Comparison of ENCODE assay signal across 29 mouse cellular contexts in genomic region chr11:16589085-16589680, GRCm38 (mm10).
DNase-seq lines count a peak whose midpoint lies in the region; ATAC-seq and TF ChIP-seq lines count a peak whose summit lies in the region.
"Had no signal": no experiment of that assay in that cellular context is flagged by ENCODE, and none has a peak within 500 bp of the region (broad histone marks: within the 10 kb centered on the region; RNA-seq: fewer than 3 reads in every experiment).

No protein-coding gene starts in this region.

- no peak overlapping the region for H3K27ac ChIP-seq in heart, adult 2 months
- no peak overlapping the region for H3K27ac ChIP-seq in liver, postnatal 0 days (ENCODE audit: low read depth)
- H3K27ac ChIP-seq in liver, embryonic 12.5 days, result no peak overlapping the region
- H3K27ac ChIP-seq: embryonic facial prominence, embryonic 13.5 days; forebrain, embryonic 10.5 days; forebrain, embryonic 15.5 days; heart, embryonic 13.5 days; hindbrain, embryonic 13.5 days; liver, embryonic 15.5 days; lung, embryonic 15.5 days; midbrain, embryonic 10.5 days; midbrain, embryonic 15.5 days; neural tube, embryonic 15.5 days; stomach, postnatal 0 days had no signal

- no peak for TF ChIP-seq EP300 in heart, adult 2 months (IDR thresholded peaks at IDR 0.05; ENCODE audit: insufficient read depth, low read depth, low read length)
- peak; percentile 58; the same call in 1 of the 2 replicates for TF ChIP-seq EP300 in liver, postnatal 0 days (IDR thresholded peaks at IDR 0.05; ENCODE audit: low read depth)

- intact Hi-C loops in heart, adult 2 months (cut with DNase I), result loop anchor here (5.0 kb wide), 1 partner anchor 358 kb away; no protein-coding TSS in a partner anchor
- intact Hi-C loops in heart, postnatal 25 days (cut with DNase I), result no loop called here

- DNase-seq in adrenal gland, postnatal 14 days, result peak; percentile 7
- no peak for DNase-seq in adrenal gland, postnatal 25 days
- DNase-seq in heart, adult 18-20 months, result peak; percentile 54 to 75
- DNase-seq in heart, adult 2 months, result no peak
- DNase-seq in liver, postnatal 0 days, result no peak
- DNase-seq in heart, postnatal 25 days (ENCODE audit: low spot score), result peak; percentile 2
- no peak for DNase-seq in spleen, postnatal 14 days (ENCODE audit: low spot score in 2 of 2)
- DNase-seq: cerebellum, adult 18-20 months; cerebellum, postnatal 10 days; kidney, adult 9 months; kidney, postnatal 10 days; layer of hippocampus, postnatal 36 days; left cerebral cortex, postnatal 4 days; right cerebral cortex, postnatal 25 days; spleen, adult 18-20 months had no signal

- H3K27me3 ChIP-seq in heart, adult 2 months (ENCODE audit: control insufficient read depth, insufficient read depth, low read length), result no peaks in the 10 kb centered on the region
- no peaks in the 10 kb centered on the region for H3K27me3 ChIP-seq in liver, postnatal 0 days (ENCODE audit: insufficient read depth, low read length)
- H3K27me3 ChIP-seq in liver, embryonic 12.5 days (replicated peaks), result no peaks in the 10 kb centered on the region
- H3K27me3 ChIP-seq: embryonic facial prominence, embryonic 13.5 days; forebrain, embryonic 15.5 days; heart, embryonic 13.5 days; hindbrain, embryonic 13.5 days; liver, embryonic 15.5 days; lung, embryonic 15.5 days; midbrain, embryonic 15.5 days; neural tube, embryonic 15.5 days; Patski had no signal

- WGBS in heart, adult 2 months, result 50% methylated on average over 4 of the region's 4 CpGs
- 52% methylated on average over 4 of the region's 4 CpGs for WGBS in liver, postnatal 0 days (ENCODE audit: insufficient replicate concordance)
- 52% methylated on average over 4 of the region's 4 CpGs for WGBS in liver, embryonic 12.5 days (ENCODE audit: insufficient replicate concordance)

- no peak overlapping the region for H3K9ac ChIP-seq in heart, adult 2 months (ENCODE audit: low read depth, low read length)
- no peak overlapping the region for H3K9ac ChIP-seq in liver, postnatal 0 days (replicated peaks)
- H3K9ac ChIP-seq in liver, embryonic 12.5 days, result no peak overlapping the region
- H3K9ac ChIP-seq: embryonic facial prominence, embryonic 13.5 days; forebrain, embryonic 15.5 days; heart, embryonic 13.5 days; hindbrain, embryonic 13.5 days; liver, embryonic 15.5 days; lung, embryonic 15.5 days; midbrain, embryonic 15.5 days; neural tube, embryonic 15.5 days had no signal

- H3K4me1 ChIP-seq in heart, adult 2 months (ENCODE audit: control insufficient read depth, insufficient read depth, low read length), result peaks cover 2% of the 10 kb centered on the region
- 0 out of 2 replicates have a peak, but pooled peaks cover 2% of the 10 kb centered on the region for H3K4me1 ChIP-seq in liver, postnatal 0 days (ENCODE audit: insufficient read depth)
- H3K4me1 ChIP-seq in liver, embryonic 12.5 days, result no peaks in the 10 kb centered on the region
- H3K4me1 ChIP-seq: liver, embryonic 15.5 days had no signal

- TF ChIP-seq POLR2A in heart, adult 2 months (IDR thresholded peaks at IDR 0.05; ENCODE audit: insufficient read depth, low read depth, low read length), result no peak

- peaks cover 2% of the 10 kb centered on the region; the same call in 1 of the 2 replicates for H3K36me3 ChIP-seq in heart, adult 2 months (ENCODE audit: control insufficient read depth, insufficient read depth, low read length)
- no peaks in the 10 kb centered on the region for H3K36me3 ChIP-seq in liver, postnatal 0 days (replicated peaks; ENCODE audit: insufficient read depth, low read length)
- no peaks in the 10 kb centered on the region for H3K36me3 ChIP-seq in liver, embryonic 12.5 days
- H3K36me3 ChIP-seq: embryonic facial prominence, embryonic 13.5 days; forebrain, embryonic 10.5 days; forebrain, embryonic 15.5 days; heart, embryonic 13.5 days; hindbrain, embryonic 13.5 days; liver, embryonic 15.5 days; lung, embryonic 15.5 days; midbrain, embryonic 10.5 days; midbrain, embryonic 15.5 days; neural tube, embryonic 15.5 days had no signal

- ATAC-seq in liver, postnatal 0 days, result no peak
- no peak for ATAC-seq in liver, embryonic 12.5 days
- ATAC-seq: forebrain, embryonic 15.5 days; intestine, postnatal 0 days; midbrain, embryonic 15.5 days; Patski had no signal

- no peak overlapping the region for H3K4me2 ChIP-seq in liver, postnatal 0 days (ENCODE audit: low read depth, low read length)
- H3K4me2 ChIP-seq in liver, embryonic 12.5 days, result no peak overlapping the region
- H3K4me2 ChIP-seq: embryonic facial prominence, embryonic 13.5 days; forebrain, embryonic 15.5 days; heart, embryonic 13.5 days; hindbrain, embryonic 13.5 days; liver, embryonic 15.5 days; lung, embryonic 15.5 days; midbrain, embryonic 15.5 days; neural tube, embryonic 15.5 days had no signal

- no peaks in the 10 kb centered on the region for H3K9me3 ChIP-seq in liver, postnatal 0 days (ENCODE audit: low read length)
- H3K9me3 ChIP-seq in liver, embryonic 12.5 days (replicated peaks), result no peaks in the 10 kb centered on the region
- H3K9me3 ChIP-seq: embryonic facial prominence, embryonic 13.5 days; forebrain, embryonic 10.5 days; forebrain, embryonic 15.5 days; heart, embryonic 13.5 days; hindbrain, embryonic 13.5 days; liver, embryonic 15.5 days; lung, embryonic 15.5 days; midbrain, embryonic 10.5 days; midbrain, embryonic 15.5 days; neural tube, embryonic 15.5 days had no signal

- H3K79me2 ChIP-seq in heart, adult 2 months (replicated peaks; ENCODE audit: control insufficient read depth, insufficient read depth, low read length), result no peaks in the 10 kb centered on the region

- TF ChIP-seq CTCF in heart, adult 2 months (IDR thresholded peaks at IDR 0.05), result no peak
- no peak for TF ChIP-seq CTCF in liver, postnatal 0 days (IDR thresholded peaks at IDR 0.05; ENCODE audit: low read depth)

- H3K4me3 ChIP-seq in heart, adult 2 months, result no peak overlapping the region
- H3K4me3 ChIP-seq in liver, postnatal 0 days (ENCODE audit: low read depth, low read length), result no peak overlapping the region
- no peak overlapping the region for H3K4me3 ChIP-seq in liver, embryonic 12.5 days
- H3K4me3 ChIP-seq: embryonic facial prominence, embryonic 13.5 days; forebrain, embryonic 10.5 days; forebrain, embryonic 15.5 days; heart, embryonic 13.5 days; hindbrain, embryonic 13.5 days; liver, embryonic 15.5 days; lung, embryonic 15.5 days; midbrain, embryonic 10.5 days; midbrain, embryonic 15.5 days; neural tube, embryonic 15.5 days had no signal

Comparison
In these comparisons a context has a peak if more than half of its experiments do, and no peak if none do; other contexts are left out.
1. DNase-seq: peak in adrenal gland, postnatal 14 days (single experiment), heart, adult 18-20 months (2 of 2) and heart, postnatal 25 days (single experiment); none in adrenal gland, postnatal 25 days (single experiment), heart, adult 2 months (0 of 2), liver, postnatal 0 days (single experiment) and spleen, postnatal 14 days (0 of 2).